Mouse (Mus musculus): Measurements from ENCODE around the gene Klrc3. TPM values are rescaled to one million over a fixed set of nuclear protein-coding genes. Genes with fewer than 3 reads are reported as not detected.
"Not testable (repeated sequence)": the region's sequence is repeated elsewhere in the genome, so short reads cannot be mapped to it uniquely, and the experiment has no call there.

The Klrc3 gene
- total RNA-seq (2021) = not detected
- long read RNA-seq, experiment 1 = 0 reads
- long read RNA-seq, experiment 2 = 0 reads

- intact Hi-C loops (cut with DNase I; ENCODE audit: low total_unique reads); DNase-seq: not testable (repeated sequence)
These were observed at the start of gene Klrc3 for GRCm38 (mm10) chr6:129643237-129643636. TSS of gene Klrc3 (minus strand) at chr6:129643337.

DNA sequence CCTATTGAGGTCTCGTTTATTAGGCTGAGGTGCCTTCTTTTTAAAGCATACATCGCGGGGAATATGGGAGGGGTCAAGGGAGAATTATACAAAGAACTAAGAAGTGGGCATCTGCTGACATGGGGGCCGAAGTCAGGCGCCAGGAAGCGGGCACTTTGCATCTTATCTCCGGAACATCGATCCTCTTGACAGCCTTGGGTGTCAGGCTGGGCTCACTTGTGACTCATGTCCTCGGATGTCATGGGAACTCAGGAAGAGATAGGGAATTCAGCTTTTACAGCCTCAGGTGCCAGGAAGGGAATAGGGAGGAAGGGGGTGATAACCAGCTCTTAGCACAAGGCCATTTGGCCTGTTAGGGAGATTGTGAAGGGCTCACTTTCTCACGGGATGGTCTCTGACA is 48.3 kb upstream of the Klrc3 start:
- intact Hi-C loops (cut with DNase I; ENCODE audit: low total_unique reads); DNase-seq: not testable (repeated sequence)

GRCm38 (mm10) chr6:129680379-129680778 is 37.2 kb upstream of the Klrc3 start:
- no peak for DNase-seq
- intact Hi-C loops (cut with DNase I; ENCODE audit: low total_unique reads) = no loop called here

DNA sequence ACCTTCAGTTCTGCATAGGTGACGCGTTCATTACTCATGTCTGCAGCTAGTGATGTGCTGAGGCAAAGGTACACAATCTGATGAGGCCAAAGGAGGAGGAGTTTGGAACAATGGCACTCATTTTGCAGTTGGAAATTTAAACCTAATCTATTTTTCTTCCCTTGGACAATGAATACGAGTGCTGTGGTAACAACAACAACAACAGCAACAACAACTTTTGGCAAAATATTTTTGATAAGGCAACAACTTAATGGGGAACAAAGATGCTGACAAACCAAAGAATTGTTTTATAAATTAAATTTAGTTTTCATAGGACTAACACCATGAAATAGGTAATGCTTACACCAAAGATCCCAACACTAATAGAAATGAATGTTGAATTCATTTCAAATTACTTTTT is 35.7 kb upstream of the Klrc3 start, which contains the start of gene Klrc1:
TSS of gene Klrc1 (minus strand) at position 101 of the 400 bp plus-strand sequence.
- intact Hi-C loops (cut with DNase I; ENCODE audit: low total_unique reads) = no loop called here

DNA sequence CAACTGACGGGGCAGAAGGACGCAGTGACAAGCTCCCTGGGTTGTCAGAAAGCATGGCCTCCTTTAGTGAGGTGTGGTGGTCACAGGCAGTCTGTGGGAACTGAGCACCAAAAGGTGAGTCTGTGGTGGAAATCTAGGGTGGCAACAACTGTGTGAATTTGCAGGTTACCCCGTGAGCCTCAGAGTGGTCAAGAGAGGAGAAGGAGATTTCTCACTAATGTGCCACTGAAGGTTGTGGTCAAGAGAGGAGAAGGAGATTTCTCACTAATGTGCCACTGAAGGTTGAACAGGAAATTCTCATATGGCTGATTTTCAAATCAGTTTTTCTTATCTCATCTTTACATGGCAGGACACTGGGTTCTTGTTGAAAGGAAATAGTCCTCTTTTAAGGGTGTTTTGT is 18.2 kb upstream of the Klrc3 start:
- DNase-seq; intact Hi-C loops (cut with DNase I; ENCODE audit: low total_unique reads): not testable (repeated sequence)

More for the DNA sequence above, 35.7 kb upstream of the Klrc3 start, which contains the start of gene Klrc1:
- no peak for DNase-seq

DNA sequence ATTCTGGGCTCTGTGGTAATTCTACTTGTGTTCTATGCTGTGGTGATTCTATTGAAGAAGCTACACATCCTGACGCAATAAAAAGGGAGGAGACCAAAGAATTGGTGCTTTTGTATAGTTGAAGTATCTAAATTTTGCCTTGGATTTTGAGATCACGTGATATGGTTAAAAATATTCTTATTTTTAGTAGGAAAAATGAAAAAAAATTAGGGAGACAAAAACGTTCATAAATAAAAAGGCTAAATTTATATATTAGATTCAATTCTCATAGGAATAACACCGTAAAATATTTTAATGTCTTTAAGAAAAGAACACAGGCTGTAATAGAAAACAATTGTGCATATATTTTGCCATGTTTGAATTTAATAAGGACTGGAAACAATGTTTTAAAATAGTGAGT is 17.5 kb upstream of the Klrc3 start, which contains the start of gene Klrc2:
TSS of gene Klrc2 (minus strand) at position 101 of the 400 bp plus-strand sequence.
- intact Hi-C loops (cut with DNase I; ENCODE audit: low total_unique reads); DNase-seq: not testable (repeated sequence)

GRCm38 (mm10) chr6:129644054-129644453 is 917 bp upstream of the Klrc3 start:
- intact Hi-C loops (cut with DNase I; ENCODE audit: low total_unique reads); DNase-seq: not testable (repeated sequence)

GRCm38 (mm10) chr6:129631046-129631445 is 12.1 kb downstream of the Klrc3 start:
- DNase-seq; intact Hi-C loops (cut with DNase I; ENCODE audit: low total_unique reads): not testable (repeated sequence)

GRCm38 (mm10) chr6:129623735-129624134 is 19.4 kb downstream of the Klrc3 start, which contains the start of gene Klrk1:
TSS of gene Klrk1 (minus strand) at chr6:129623864.
- intact Hi-C loops (cut with DNase I; ENCODE audit: low total_unique reads) = no loop called here

DNA sequence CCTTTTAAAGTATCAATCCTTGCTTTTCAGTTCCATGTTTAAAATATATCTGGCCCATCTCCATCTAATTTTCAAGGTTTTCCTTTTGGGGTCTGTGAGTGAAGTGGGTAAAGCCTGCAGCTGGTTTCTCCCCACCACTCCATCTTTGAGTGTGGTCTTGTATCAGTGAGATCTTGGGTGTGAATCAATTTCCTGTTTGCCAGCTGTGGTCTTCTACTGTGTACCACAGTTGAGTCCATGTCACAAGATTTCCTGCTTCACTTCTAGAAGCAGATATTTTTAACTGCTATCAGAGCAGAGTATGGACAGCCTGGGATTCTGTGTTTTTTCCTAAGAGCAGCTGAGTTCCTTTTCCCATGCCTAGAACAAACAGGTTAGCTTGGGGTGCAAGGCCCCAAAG is 34.8 kb downstream of the Klrc3 start:
- no peak for DNase-seq
- intact Hi-C loops (cut with DNase I; ENCODE audit: low total_unique reads) = no loop called here

More at GRCm38 (mm10) chr6:129623735-129624134, 19.4 kb downstream of the Klrc3 start, which contains the start of gene Klrk1:
- DNase-seq = no peak

DNA sequence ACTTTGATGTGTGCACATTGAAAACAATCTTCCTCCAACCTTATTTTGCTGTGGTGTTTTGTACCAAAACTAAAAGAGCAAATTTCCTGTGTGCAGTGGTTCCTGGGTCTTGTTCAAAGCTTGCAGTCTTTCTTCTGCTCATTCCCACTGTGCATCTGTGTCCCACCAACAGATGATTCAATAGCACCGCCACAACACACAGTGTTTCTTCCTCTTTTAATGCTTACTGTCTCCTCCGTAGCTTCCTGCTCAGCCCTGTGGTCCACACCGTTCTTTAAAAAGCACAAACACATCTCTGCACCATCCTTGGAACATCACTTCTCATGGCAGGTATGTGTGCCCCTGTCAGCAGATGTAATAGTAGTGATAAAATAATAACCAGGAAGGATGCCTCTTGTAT is 51.6 kb downstream of the Klrc3 start, which contains the start of gene Klrd1:
TSS of gene Klrd1 (plus strand) at position 275 of the 400 bp plus-strand sequence.
- intact Hi-C loops (cut with DNase I; ENCODE audit: low total_unique reads) = no loop called here
- DNase-seq = no peak

Small RNA genes within 50 kb of the gene (microRNA-seq; reads per million reads assigned to microRNA genes)
- 0 reads per million in 2 experiments for gene Mir680-1

Other genes starting within 250 kb of the Klrc3 start
- gene Clec1b, start 246.0 kb downstream of the Klrc3 start, total RNA-seq (2021) = under 1 TPM in 1 of 2 experiments, not detected in 1; 0.35 TPM
- gene Clec9a, start 234.5 kb downstream of the Klrc3 start, total RNA-seq (2021) = not detected
- gene Clec1a, start 191.3 kb downstream of the Klrc3 start, total RNA-seq (2021) = 1 to 10 TPM; 3.5 to 4.5 TPM
- not detected for gene Olr1, start 136.2 kb downstream of the Klrc3 start, total RNA-seq (2021)
- gene Tmem52b, start 130.8 kb downstream of the Klrc3 start, total RNA-seq (2021) = not detected
- 10 to 100 TPM; 27.8 to 35.4 TPM for gene Gabarapl1, start 110.2 kb downstream of the Klrc3 start, total RNA-seq (2021)
- gene Klre1, start 65.4 kb downstream of the Klrc3 start, total RNA-seq (2021) = not detected
- gene Klrd1, start 51.6 kb downstream of the Klrc3 start, total RNA-seq (2021) = not detected
- gene Klrk1, start 19.5 kb downstream of the Klrc3 start, total RNA-seq (2021) = not detected
- gene Klrc2, start 17.4 kb upstream of the Klrc3 start, total RNA-seq (2021) = not detected
- gene Klrc1, start 35.6 kb upstream of the Klrc3 start, total RNA-seq (2021) = not detected
- gene Klri1, start 73.8 kb upstream of the Klrc3 start, total RNA-seq (2021) = not detected
- gene Klri2, start 97.1 kb upstream of the Klrc3 start, total RNA-seq (2021) = not detected
- gene Gm156, start 140.9 kb upstream of the Klrc3 start, total RNA-seq (2021) = not detected
- gene Gm17631, start 219.3 kb upstream of the Klrc3 start, total RNA-seq (2021) = not detected
- gene Klra17, start 233.3 kb upstream of the Klrc3 start, total RNA-seq (2021) = not detected